Mouse (Mus musculus): ENCODE results near the gene Pcbp3.
"Not testable (repeated sequence)": the region's sequence is repeated elsewhere in the genome, so short reads cannot be mapped to it uniquely, and the experiment has no call there.

Pcbp3 gene

DNA sequence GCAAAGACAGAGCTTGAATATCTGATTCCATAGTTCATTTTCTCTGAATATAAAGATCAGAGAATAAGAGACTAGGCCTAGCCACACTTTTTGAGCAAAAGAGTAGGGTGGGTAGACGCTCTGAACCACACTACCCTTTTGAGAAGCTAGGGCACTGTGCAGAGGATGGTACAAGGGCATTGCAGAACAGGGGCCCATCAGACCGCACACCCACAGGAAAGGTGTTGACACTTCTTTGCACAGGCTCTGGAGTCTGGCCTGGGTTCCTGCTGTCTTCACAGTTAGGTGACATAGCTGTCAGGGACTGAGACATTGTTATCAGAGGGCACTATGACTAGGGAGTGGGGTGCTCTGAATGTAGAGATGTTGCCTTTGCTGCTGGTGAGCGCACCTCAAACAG, 190.1 kb downstream of the Pcbp3 start:
- Histone ChIP-seq H3K36me3 (ENCODE audit: control insufficient read depth, insufficient read depth, low read length, poor library complexity, severe bottlenecking) (no peaks in the 10 kb centered on the region), H3K27me3 (ENCODE audit: control insufficient read depth, insufficient read depth, low read length, poor library complexity, severe bottlenecking) (no peaks in the 10 kb centered on the region)
- no peak for DNase-seq (ENCODE audit: low read depth, low spot score)

DNA sequence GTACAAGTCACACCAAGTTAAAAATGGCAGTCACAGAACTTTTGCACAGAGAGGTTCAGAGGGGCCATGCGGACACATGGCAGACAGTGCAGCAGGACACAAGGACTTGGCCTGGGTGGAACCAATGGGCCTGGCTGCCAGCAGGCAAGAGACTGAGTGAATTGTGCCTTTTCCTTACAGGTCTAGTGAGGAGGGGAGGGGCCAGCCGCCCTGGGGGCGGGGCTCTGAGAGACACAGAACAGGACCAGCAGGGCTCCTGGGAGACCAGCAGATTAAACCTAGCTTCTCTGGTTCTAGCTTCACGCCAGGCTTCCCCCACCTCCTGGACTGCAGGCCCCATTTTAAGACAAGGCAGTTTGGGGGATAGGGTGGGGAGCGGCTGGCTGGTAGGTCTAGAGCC, 190.6 kb downstream of the Pcbp3 start:
- DNase-seq (ENCODE audit: low read depth, low spot score) = no peak
- Histone ChIP-seq H3K27me3 (ENCODE audit: control insufficient read depth, insufficient read depth, low read length, poor library complexity, severe bottlenecking) (no peaks in the 10 kb centered on the region), H3K36me3 (ENCODE audit: control insufficient read depth, insufficient read depth, low read length, poor library complexity, severe bottlenecking) (no peaks in the 10 kb centered on the region)

DNA sequence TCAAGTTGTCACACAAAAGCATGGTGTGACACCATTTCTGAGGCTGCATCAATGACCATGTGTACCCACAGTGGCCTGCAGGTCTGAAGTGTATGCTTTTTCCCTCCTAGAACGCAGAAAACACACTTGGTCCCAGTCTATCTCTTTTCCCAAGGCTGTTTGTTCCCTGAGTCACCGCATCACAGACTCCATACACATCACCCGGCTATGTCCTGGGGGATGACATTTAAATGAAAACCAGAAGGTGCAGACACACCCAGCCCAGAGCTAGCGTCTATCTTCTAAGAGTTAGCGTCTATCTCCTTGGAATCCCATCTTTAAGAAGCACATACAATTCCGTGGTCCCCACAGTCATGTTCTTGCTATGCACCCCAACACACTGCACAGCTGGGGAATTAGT, 192.1 kb downstream of the Pcbp3 start:
- no peak for DNase-seq (ENCODE audit: low read depth, low spot score)
- no peaks in the 10 kb centered on the region for H3K36me3 ChIP-seq (ENCODE audit: control insufficient read depth, insufficient read depth, low read length, poor library complexity, severe bottlenecking)
- no peaks in the 10 kb centered on the region for H3K27me3 ChIP-seq (ENCODE audit: control insufficient read depth, insufficient read depth, low read length, poor library complexity, severe bottlenecking)

DNA sequence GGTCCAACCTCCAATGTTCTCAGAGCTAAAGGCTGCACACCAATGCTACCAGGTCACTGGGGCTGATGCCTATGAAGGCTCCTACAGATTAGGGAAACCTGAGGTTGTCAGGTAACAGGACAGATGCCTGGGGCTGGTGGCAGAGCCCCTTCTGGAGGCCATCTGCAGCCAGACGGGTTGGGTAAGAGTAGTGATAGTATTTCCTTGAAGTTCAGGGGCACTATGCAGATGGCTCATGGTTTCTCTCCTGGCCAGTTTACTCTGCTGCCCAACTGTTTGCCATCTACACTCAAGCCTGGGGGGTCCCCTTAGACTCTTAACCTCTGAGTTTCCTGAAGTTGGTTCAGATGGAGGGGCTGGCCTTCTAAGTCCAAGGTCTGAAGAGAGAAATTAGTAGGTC, 195.5 kb downstream of the Pcbp3 start:
- DNase-seq (ENCODE audit: low read depth, low spot score) = no peak
- H3K27me3 ChIP-seq (ENCODE audit: control insufficient read depth, insufficient read depth, low read length, poor library complexity, severe bottlenecking) = no peaks in the 10 kb centered on the region
- H3K36me3 ChIP-seq (ENCODE audit: control insufficient read depth, insufficient read depth, low read length, poor library complexity, severe bottlenecking) = no peaks in the 10 kb centered on the region

DNA sequence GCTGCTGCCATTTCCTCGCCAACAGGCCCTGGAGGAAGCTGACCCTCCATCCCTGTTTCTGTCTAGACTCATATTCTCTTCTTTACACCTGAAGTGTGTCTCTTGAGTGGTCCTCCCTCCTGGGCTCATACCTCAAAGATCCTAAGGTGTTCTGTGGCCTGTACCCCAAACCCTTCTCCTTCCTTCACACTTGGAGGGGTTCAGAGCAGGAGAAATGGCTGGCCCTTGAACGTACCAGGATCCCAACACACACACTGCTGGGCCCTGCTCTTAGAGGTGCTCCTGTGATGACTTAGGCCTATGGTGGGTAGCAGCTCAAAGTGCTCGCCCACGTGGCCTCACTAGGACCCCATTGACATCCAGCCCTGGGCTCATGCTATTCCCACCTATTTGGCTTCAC, 196.8 kb downstream of the Pcbp3 start:
- H3K36me3 ChIP-seq (ENCODE audit: control insufficient read depth, insufficient read depth, low read length, poor library complexity, severe bottlenecking) = no peaks in the 10 kb centered on the region
- no peak for DNase-seq (ENCODE audit: low read depth, low spot score)
- H3K27me3 ChIP-seq (ENCODE audit: control insufficient read depth, insufficient read depth, low read length, poor library complexity, severe bottlenecking) = no peaks in the 10 kb centered on the region

DNA sequence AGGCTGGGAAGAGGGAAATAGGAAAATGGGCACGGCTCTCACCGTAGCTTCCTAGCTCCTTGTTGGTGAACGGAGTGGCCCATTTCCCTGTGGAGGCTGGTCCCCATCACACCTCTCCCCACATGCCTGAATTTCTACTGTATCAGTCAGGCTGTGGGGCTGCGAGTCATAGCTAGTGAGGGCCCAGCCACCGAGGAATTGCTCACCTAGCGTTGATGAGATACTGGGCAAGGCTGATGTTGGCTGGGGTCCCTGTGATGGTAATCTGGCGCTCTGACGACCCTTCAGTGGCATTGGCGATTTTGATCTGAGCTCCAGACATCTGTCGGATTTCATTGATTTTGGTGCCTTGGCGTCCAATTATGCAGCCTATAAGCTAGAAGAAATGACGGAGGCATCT, 198.7 kb downstream of the Pcbp3 start:
- DNase-seq (ENCODE audit: low read depth, low spot score) = no peak
- H3K36me3 ChIP-seq (ENCODE audit: control insufficient read depth, insufficient read depth, low read length, poor library complexity, severe bottlenecking) = no peaks in the 10 kb centered on the region
- H3K27me3 ChIP-seq (ENCODE audit: control insufficient read depth, insufficient read depth, low read length, poor library complexity, severe bottlenecking) = no peaks in the 10 kb centered on the region

DNA sequence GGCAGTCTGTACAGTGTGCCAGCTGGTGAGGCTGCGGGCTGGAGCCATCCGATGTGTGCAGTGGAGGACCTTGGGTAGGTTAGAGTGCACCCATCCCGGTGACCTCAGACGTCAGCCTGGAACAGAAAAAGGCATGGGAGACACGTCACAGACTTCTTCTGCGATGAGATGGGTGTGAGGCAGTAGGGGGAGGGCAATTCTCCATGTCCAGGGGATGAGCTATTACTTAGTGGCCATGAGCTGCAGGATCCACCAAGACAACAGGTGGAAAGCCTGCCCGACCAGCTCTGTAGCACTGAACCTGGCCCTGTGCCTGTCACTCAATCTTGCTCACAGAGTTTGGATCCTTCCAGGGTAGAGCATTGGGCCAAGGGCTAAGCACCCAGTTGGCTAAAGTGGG, 199.3 kb downstream of the Pcbp3 start:
- no peak for DNase-seq (ENCODE audit: low read depth, low spot score)
- no peaks in the 10 kb centered on the region for H3K36me3 ChIP-seq (ENCODE audit: control insufficient read depth, insufficient read depth, low read length, poor library complexity, severe bottlenecking)
- H3K27me3 ChIP-seq (ENCODE audit: control insufficient read depth, insufficient read depth, low read length, poor library complexity, severe bottlenecking) = no peaks in the 10 kb centered on the region

DNA sequence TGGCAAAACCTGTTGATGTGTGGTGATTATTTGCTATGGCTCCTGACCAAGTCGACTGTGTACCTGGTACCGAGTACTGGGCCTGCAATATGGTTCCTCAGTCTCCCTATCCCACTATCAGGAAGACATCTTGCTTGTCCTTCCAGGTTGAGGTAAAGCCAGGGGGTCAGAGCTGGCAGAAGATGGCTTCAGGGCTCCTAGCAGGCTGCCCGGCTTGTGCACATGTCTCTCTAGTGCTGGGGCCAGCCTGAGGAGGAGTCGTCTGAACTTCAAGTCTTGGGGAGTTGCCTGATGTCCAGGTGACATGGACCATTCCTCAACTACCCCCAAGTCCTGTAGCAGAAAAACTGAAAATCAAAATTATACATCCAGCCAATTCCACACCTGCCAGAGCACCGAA, 201.8 kb downstream of the Pcbp3 start:
- no peak for DNase-seq (ENCODE audit: low read depth, low spot score)
- Histone ChIP-seq H3K27me3 (ENCODE audit: control insufficient read depth, insufficient read depth, low read length, poor library complexity, severe bottlenecking) (no peaks in the 10 kb centered on the region), H3K36me3 (ENCODE audit: control insufficient read depth, insufficient read depth, low read length, poor library complexity, severe bottlenecking) (no peaks in the 10 kb centered on the region)

DNA sequence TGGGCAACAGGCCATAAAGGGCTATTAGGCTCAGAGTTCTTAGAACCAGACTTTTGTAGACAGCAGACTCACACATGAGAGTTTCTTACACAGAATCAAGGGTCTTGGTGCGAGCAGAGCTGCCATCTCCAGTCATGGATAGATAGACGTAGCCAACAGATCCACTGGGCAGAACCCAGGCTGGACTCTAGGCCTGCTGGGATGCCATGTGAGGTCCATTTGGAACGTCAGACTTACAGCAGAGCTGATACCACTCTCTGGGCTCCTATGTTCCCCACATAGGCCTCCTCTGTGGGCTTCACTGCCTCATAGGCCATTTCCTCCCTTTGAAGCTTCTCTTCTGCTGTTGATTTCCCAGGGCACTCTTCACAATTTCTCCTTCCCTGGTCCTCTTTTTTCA, 208.0 kb downstream of the Pcbp3 start:
- H3K36me3 ChIP-seq (ENCODE audit: control insufficient read depth, insufficient read depth, low read length, poor library complexity, severe bottlenecking) = no peaks in the 10 kb centered on the region
- no peak for DNase-seq (ENCODE audit: low read depth, low spot score)

DNA sequence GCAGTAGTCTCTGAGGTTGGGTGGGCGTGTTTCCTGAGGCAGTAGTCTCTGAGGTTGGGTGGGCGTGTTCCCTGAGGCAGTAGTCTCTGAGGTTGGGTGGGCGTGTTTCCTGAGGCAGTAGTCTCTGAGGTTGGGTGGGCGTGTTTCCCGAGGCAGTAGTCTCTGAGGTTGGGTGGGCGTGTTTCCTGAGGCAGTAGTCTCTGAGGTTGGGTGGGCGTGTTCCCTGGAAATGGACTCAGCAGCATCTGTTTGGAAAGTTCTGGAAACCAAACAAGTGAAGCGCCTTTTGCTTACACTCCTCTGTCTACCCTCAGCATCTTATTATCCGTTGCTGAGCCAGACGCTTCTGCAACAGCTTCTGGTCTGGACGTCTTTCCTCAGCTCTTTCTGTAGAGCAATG, 217.4 kb downstream of the Pcbp3 start:
- not testable (repeated sequence) for H3K27me3 ChIP-seq (ENCODE audit: control insufficient read depth, insufficient read depth, low read length, poor library complexity, severe bottlenecking); DNase-seq (ENCODE audit: low read depth, low spot score); H3K36me3 ChIP-seq (ENCODE audit: control insufficient read depth, insufficient read depth, low read length, poor library complexity, severe bottlenecking)

More for the DNA sequence above, 208.0 kb downstream of the Pcbp3 start:
- H3K27me3 ChIP-seq (ENCODE audit: control insufficient read depth, insufficient read depth, low read length, poor library complexity, severe bottlenecking) = no peaks in the 10 kb centered on the region

DNA sequence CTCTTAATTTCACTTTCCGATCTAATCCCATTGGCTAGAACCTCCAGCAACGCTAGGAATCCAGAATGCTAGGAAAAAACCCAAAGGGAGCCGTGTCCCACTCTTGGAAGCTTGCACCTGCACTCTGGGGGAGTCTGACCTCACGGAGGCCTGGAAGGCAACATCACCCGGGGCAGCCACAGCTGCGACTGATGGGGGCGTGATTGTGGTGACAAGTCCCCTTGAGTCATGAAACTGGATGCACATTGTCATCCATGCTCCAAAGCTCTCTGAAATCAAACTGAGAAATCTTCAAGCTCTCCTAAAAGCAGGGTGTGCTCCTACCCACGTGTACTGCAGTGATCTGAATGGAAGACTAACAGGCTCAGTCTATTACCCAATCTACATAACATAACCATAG, 224.9 kb downstream of the Pcbp3 start:
- H3K36me3 ChIP-seq (ENCODE audit: control insufficient read depth, insufficient read depth, low read length, poor library complexity, severe bottlenecking) = no peaks in the 10 kb centered on the region
- no peaks in the 10 kb centered on the region for H3K27me3 ChIP-seq (ENCODE audit: control insufficient read depth, insufficient read depth, low read length, poor library complexity, severe bottlenecking)

DNA sequence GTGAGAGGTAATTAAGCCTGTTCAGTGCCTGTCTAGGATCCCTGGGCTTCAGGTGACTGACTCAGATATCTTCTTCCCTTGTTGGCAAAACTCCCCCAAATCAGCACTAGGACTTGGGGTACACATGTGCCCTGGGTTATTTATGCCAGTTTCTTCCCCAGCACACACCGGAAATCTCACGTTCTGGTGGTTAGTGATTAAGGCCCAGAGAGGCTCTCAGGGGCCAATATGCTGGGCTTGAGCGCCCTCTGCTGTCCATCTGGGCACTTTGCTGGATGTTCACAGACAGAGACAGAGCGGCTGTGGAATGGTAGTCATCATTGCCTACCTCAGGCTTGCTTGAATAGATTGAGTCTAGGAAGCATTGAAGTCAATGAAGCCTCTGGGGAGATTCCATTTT, 226.7 kb downstream of the Pcbp3 start:
- peak; percentile 71 for DNase-seq (ENCODE audit: low read depth, low spot score)
- H3K27me3 ChIP-seq (ENCODE audit: control insufficient read depth, insufficient read depth, low read length, poor library complexity, severe bottlenecking) = no peaks in the 10 kb centered on the region
- no peaks in the 10 kb centered on the region for H3K36me3 ChIP-seq (ENCODE audit: control insufficient read depth, insufficient read depth, low read length, poor library complexity, severe bottlenecking)

More for the DNA sequence above, 224.9 kb downstream of the Pcbp3 start:
- DNase-seq (ENCODE audit: low read depth, low spot score) = no peak

DNA sequence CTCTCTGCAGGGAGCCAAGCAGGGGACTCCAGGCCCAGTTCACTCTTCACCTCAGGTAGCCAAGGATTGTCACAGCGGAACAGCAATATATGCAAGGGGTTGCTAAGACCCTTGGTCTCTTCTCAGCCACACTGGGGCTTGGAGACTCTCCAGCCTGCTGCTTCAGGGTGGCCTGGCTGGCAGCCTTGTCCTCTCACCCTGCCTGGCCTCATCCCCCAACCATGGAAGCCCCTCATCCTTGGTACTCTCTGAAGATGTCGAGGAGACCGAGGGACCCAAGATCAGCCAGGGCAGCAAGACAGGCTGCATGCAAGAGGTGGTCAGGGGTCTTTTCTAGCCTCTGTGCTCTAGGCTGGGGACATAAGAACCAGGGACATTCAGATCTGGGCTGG, 228.0 kb downstream of the Pcbp3 start:
- no peaks in the 10 kb centered on the region for H3K27me3 ChIP-seq (ENCODE audit: control insufficient read depth, insufficient read depth, low read length, poor library complexity, severe bottlenecking)
- H3K36me3 ChIP-seq (ENCODE audit: control insufficient read depth, insufficient read depth, low read length, poor library complexity, severe bottlenecking) = no peaks in the 10 kb centered on the region
- DNase-seq (ENCODE audit: low read depth, low spot score) = no peak

DNA sequence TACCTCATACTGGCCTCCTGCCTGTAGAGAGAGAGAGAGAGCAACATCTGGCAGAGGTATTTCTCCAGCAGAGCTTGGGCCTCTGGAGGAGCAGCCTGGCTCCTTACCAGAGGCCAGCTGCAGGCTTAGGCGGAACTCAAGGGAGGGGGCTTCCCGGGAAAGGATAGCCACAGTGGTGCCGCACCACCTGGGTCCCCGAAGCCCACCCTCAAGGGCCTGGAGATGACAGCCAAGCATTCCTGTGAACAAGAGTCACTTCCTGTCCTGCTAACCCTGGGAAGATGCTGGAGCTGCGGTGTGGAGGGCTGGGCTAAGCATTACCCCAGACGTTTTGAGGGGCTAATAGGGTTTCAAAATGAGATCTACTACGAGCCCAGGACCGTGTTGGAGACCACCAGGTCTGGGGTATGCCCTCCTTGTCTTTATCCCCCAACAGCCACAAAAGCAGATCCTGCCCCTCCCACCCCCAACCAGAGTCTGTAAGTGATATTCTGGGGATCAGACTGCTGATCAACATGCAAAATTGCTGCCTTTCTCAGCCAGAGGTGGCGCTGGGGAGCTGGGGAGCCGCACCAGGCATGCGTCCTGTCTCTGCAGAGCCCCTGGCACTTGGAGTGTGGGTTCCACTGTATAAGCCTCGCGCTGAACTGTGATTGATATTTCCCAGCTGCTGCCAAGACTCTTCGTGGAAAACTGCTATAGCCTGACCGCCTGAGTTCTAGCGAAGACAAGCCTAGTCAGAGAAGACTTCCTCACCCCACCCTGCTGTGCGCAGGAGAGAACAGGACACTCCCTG, 228.6 kb downstream of the Pcbp3 start:
- no peak for DNase-seq (ENCODE audit: low read depth, low spot score)
- Histone ChIP-seq H3K27me3 (ENCODE audit: control insufficient read depth, insufficient read depth, low read length, poor library complexity, severe bottlenecking) (no peaks in the 10 kb centered on the region), H3K36me3 (ENCODE audit: control insufficient read depth, insufficient read depth, low read length, poor library complexity, severe bottlenecking) (no peaks in the 10 kb centered on the region)

DNA sequence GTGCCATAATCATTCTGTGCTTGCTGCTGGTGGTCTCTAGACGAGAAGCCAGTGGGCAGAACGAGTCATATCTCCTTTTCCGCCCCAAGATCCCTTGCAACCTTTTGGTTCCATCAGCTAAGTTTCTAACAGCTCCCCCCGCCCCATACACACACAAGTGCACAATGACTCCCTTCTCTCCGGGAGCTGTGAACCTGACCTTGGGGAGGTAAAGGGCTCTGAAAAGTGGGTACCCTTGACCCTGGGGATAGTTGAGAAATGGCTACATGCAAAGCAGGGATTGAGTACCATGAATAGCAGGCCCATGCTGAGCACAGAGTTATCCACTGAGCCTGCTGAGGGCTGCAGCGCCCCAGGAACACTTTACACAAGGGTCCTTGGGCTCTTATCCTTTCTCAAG, 229.3 kb downstream of the Pcbp3 start:
- Histone ChIP-seq H3K36me3 (ENCODE audit: control insufficient read depth, insufficient read depth, low read length, poor library complexity, severe bottlenecking) (no peaks in the 10 kb centered on the region), H3K27me3 (ENCODE audit: control insufficient read depth, insufficient read depth, low read length, poor library complexity, severe bottlenecking) (no peaks in the 10 kb centered on the region)
- DNase-seq (ENCODE audit: low read depth, low spot score) = no peak

DNA sequence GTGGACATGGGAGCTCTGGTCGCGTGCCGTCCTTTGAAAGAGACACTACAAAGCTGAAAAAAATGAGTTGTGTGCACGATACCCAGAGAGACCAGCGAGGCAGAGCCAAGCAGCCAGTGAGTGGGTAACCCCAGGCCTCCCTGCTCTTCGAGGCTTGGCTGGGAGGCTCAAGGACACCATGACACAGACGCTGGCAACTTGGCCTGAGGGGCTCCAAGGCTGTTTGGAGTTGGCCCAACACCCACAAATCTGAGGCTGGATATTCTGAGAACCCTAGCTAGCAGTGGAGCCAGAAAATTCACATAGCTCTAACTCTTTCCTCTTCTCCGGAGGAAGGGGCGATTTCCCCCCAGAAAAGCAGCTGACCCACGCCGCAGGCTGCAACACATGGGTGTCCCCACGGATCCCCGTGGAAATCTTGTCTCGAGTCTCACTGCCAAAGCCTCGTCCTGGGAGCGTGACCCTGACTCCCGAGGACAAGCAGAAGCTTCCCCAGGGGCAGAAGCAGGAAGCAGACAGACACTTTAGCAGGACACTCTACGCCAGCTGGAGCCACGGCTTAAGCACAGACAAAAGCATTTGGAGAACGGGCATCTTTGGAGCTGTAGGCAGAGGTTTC, 230.0 kb downstream of the Pcbp3 start:
- no peaks in the 10 kb centered on the region for H3K36me3 ChIP-seq (ENCODE audit: control insufficient read depth, insufficient read depth, low read length, poor library complexity, severe bottlenecking)
- no peak for DNase-seq (ENCODE audit: low read depth, low spot score)
- H3K27me3 ChIP-seq (ENCODE audit: control insufficient read depth, insufficient read depth, low read length, poor library complexity, severe bottlenecking) = no peaks in the 10 kb centered on the region
